Mouse (Mus musculus): ENCODE results near the gene Ifna4. TPM values are rescaled to one million over a fixed set of nuclear protein-coding genes. Genes with fewer than 3 reads are reported as not detected.
A peak's percentile ranks its signal among the peaks of the same experiment; 100 is the strongest.

Gene Ifna4
- polyA plus RNA-seq, 1 experiment from 2014 or later, result not detected

GRCm38 (mm10) chr4:88859214-88859613 is 17.6 kb downstream of the Ifna4 start:
- no peak overlapping the region for H3K4me3 ChIP-seq (ENCODE audit: low read depth, low read length)

GRCm38 (mm10) chr4:88863309-88863708 is 21.6 kb downstream of the Ifna4 start:
- H3K4me1 ChIP-seq (ENCODE audit: control insufficient read depth, low read depth, low read length), result peaks cover under 1% of the 10 kb centered on the region; the same call in 1 of the 2 replicates
- WGBS (ENCODE audit: insufficient replicate concordance), result 22% methylated on average over 7 of the region's 7 CpGs
- no peak overlapping the region for H3K4me3 ChIP-seq (ENCODE audit: low read depth, low read length)
- H3K27me3 ChIP-seq (ENCODE audit: control insufficient read depth, insufficient read depth, low read depth, low read length), result peaks cover 7% of the 10 kb centered on the region; the same call in 1 of the 2 replicates
- ATAC-seq (ENCODE audit: low read depth), result no peak
- H3K4me2 ChIP-seq (ENCODE audit: low read depth, low read length), result no peak overlapping the region
- no peak overlapping the region for H3K27ac ChIP-seq (ENCODE audit: low read length)
- H3K36me3 ChIP-seq (ENCODE audit: control insufficient read depth, insufficient read depth), result no peaks in the 10 kb centered on the region
- H3K9ac ChIP-seq (ENCODE audit: low read depth, low read length), result no peak overlapping the region
- H3K9me3 ChIP-seq (replicated peaks; ENCODE audit: control insufficient read depth, low read length), result no peaks in the 10 kb centered on the region

More at GRCm38 (mm10) chr4:88859214-88859613, 17.6 kb downstream of the Ifna4 start:
- Histone ChIP-seq H3K4me1 (ENCODE audit: control insufficient read depth, low read depth, low read length) (no peaks in the 10 kb centered on the region), H3K9me3 (replicated peaks; ENCODE audit: control insufficient read depth, low read length) (no peaks in the 10 kb centered on the region), H3K4me2 (ENCODE audit: low read depth, low read length) (no peak overlapping the region), H3K27me3 (ENCODE audit: control insufficient read depth, insufficient read depth, low read depth, low read length) (peaks cover 5% of the 10 kb centered on the region; the same call in 1 of the 2 replicates), H3K9ac (ENCODE audit: low read depth, low read length) (no peak overlapping the region), H3K36me3 (ENCODE audit: control insufficient read depth, insufficient read depth) (no peaks in the 10 kb centered on the region), H3K27ac (ENCODE audit: low read length) (no peak overlapping the region)
- ATAC-seq (ENCODE audit: low read depth), result no peak

GRCm38 (mm10) chr4:88864599-88864998 is 22.9 kb downstream of the Ifna4 start:
- Histone ChIP-seq H3K27ac (ENCODE audit: low read length) (no peak overlapping the region), H3K9me3 (replicated peaks; ENCODE audit: control insufficient read depth, low read length) (no peaks in the 10 kb centered on the region), H3K27me3 (ENCODE audit: control insufficient read depth, insufficient read depth, low read depth, low read length) (peaks cover 7% of the 10 kb centered on the region; the same call in 1 of the 2 replicates), H3K4me1 (ENCODE audit: control insufficient read depth, low read depth, low read length) (peaks cover 3% of the 10 kb centered on the region; the same call in 1 of the 2 replicates), H3K9ac (ENCODE audit: low read depth, low read length) (no peak overlapping the region), H3K4me3 (ENCODE audit: low read depth, low read length) (peak overlapping the region; percentile 23; the same call in 1 of the 2 replicates), H3K36me3 (ENCODE audit: control insufficient read depth, insufficient read depth) (no peaks in the 10 kb centered on the region), H3K4me2 (ENCODE audit: low read depth, low read length) (peak overlapping the region; percentile 42)
- WGBS (ENCODE audit: insufficient replicate concordance), result 11% methylated on average over 9 of the region's 9 CpGs
- ATAC-seq (ENCODE audit: low read depth), result 0 out of 2 replicates have a peak, but pooled peaks have one; percentile 23

GRCm38 (mm10) chr4:88865011-88865569 is 23.4 kb downstream of the Ifna4 start:
- WGBS (ENCODE audit: insufficient replicate concordance), result 6% methylated on average over 6 of the region's 6 CpGs

GRCm38 (mm10) chr4:88867366-88867925 is 25.8 kb downstream of the Ifna4 start:
- Histone ChIP-seq H3K9me3 (replicated peaks; ENCODE audit: control insufficient read depth, low read length) (no peaks in the 10 kb centered on the region), H3K4me3 (ENCODE audit: low read depth, low read length) (peak overlapping the region; percentile 69), H3K4me1 (ENCODE audit: control insufficient read depth, low read depth, low read length) (peaks cover 3% of the 10 kb centered on the region; the same call in 1 of the 2 replicates), H3K27me3 (ENCODE audit: control insufficient read depth, insufficient read depth, low read depth, low read length) (peaks cover 7% of the 10 kb centered on the region; the same call in 1 of the 2 replicates), H3K36me3 (ENCODE audit: control insufficient read depth, insufficient read depth) (no peaks in the 10 kb centered on the region), H3K27ac (ENCODE audit: low read length) (no peak overlapping the region), H3K9ac (ENCODE audit: low read depth, low read length) (peak overlapping the region; percentile 65), H3K4me2 (ENCODE audit: low read depth, low read length) (peak overlapping the region; percentile 83)
- under 1% methylated on average over 8 of the region's 8 CpGs for WGBS (ENCODE audit: insufficient replicate concordance)
- peak; percentile 62 for ATAC-seq (ENCODE audit: low read depth)

More at GRCm38 (mm10) chr4:88865011-88865569, 23.4 kb downstream of the Ifna4 start:
- Histone ChIP-seq H3K27ac (ENCODE audit: low read length) (no peak overlapping the region), H3K9me3 (replicated peaks; ENCODE audit: control insufficient read depth, low read length) (no peaks in the 10 kb centered on the region), H3K36me3 (ENCODE audit: control insufficient read depth, insufficient read depth) (no peaks in the 10 kb centered on the region), H3K27me3 (ENCODE audit: control insufficient read depth, insufficient read depth, low read depth, low read length) (peaks cover 7% of the 10 kb centered on the region; the same call in 1 of the 2 replicates), H3K4me3 (ENCODE audit: low read depth, low read length) (no peak overlapping the region), H3K4me1 (ENCODE audit: control insufficient read depth, low read depth, low read length) (peaks cover 3% of the 10 kb centered on the region; the same call in 1 of the 2 replicates), H3K9ac (ENCODE audit: low read depth, low read length) (no peak overlapping the region), H3K4me2 (ENCODE audit: low read depth, low read length) (peak overlapping the region; percentile 42; the same call in 1 of the 2 replicates)
- ATAC-seq (ENCODE audit: low read depth), result no peak

- Histone ChIP-seq H3K4me2 (ENCODE audit: low read depth, low read length) (peak overlapping the region; percentile 83), H3K4me3 (ENCODE audit: low read depth, low read length) (peak overlapping the region; percentile 69), H3K36me3 (ENCODE audit: control insufficient read depth, insufficient read depth) (no peaks in the 10 kb centered on the region), H3K27me3 (ENCODE audit: control insufficient read depth, insufficient read depth, low read depth, low read length) (peaks cover 3% of the 10 kb centered on the region; the same call in 1 of the 2 replicates), H3K4me1 (ENCODE audit: control insufficient read depth, low read depth, low read length) (peaks cover 3% of the 10 kb centered on the region; the same call in 1 of the 2 replicates), H3K9ac (ENCODE audit: low read depth, low read length) (peak overlapping the region; percentile 65), H3K9me3 (replicated peaks; ENCODE audit: control insufficient read depth, low read length) (no peaks in the 10 kb centered on the region), H3K27ac (ENCODE audit: low read length) (peak overlapping the region; percentile 38; the same call in 1 of the 2 replicates)
- ATAC-seq (ENCODE audit: low read depth), result peak; percentile 71
- 7% methylated on average over 26 of the region's 31 CpGs for WGBS (ENCODE audit: insufficient replicate concordance)
Observed at GRCm38 (mm10) chr4:88867926-88868911, 26.6 kb downstream of the Ifna4 start.

- Histone ChIP-seq H3K4me3 (ENCODE audit: low read depth, low read length) (no peak overlapping the region), H3K4me2 (ENCODE audit: low read depth, low read length) (no peak overlapping the region), H3K9ac (ENCODE audit: low read depth, low read length) (no peak overlapping the region), H3K9me3 (replicated peaks; ENCODE audit: control insufficient read depth, low read length) (no peaks in the 10 kb centered on the region), H3K4me1 (ENCODE audit: control insufficient read depth, low read depth, low read length) (peaks cover 20% of the 10 kb centered on the region), H3K36me3 (ENCODE audit: control insufficient read depth, insufficient read depth) (no peaks in the 10 kb centered on the region), H3K27ac (ENCODE audit: low read length) (no peak overlapping the region), H3K27me3 (ENCODE audit: control insufficient read depth, insufficient read depth, low read depth, low read length) (no peaks in the 10 kb centered on the region)
- no peak for ATAC-seq (ENCODE audit: low read depth)
- WGBS (ENCODE audit: insufficient replicate concordance), result 0% methylated on average over 2 of the region's 2 CpGs
Observed at GRCm38 (mm10) chr4:88872691-88873090, 31.0 kb downstream of the Ifna4 start.

- no peaks in the 10 kb centered on the region for H3K27me3 ChIP-seq (ENCODE audit: control insufficient read depth, insufficient read depth, low read depth, low read length)
- no peaks in the 10 kb centered on the region for H3K36me3 ChIP-seq (ENCODE audit: control insufficient read depth, insufficient read depth)
- H3K27ac ChIP-seq (ENCODE audit: low read length), result no peak overlapping the region
- H3K9me3 ChIP-seq (replicated peaks; ENCODE audit: control insufficient read depth, low read length), result no peaks in the 10 kb centered on the region
- H3K4me2 ChIP-seq (ENCODE audit: low read depth, low read length), result 0 out of 2 replicates have a peak overlapping the region, but pooled peaks have one; percentile 17
- 0 out of 2 replicates have a peak overlapping the region, but pooled peaks have one; percentile 9 for H3K9ac ChIP-seq (ENCODE audit: low read depth, low read length)
- peak; percentile 91 for ATAC-seq (ENCODE audit: low read depth)
- no peak overlapping the region for H3K4me3 ChIP-seq (ENCODE audit: low read depth, low read length)
- H3K4me1 ChIP-seq (ENCODE audit: control insufficient read depth, low read depth, low read length), result peaks cover 25% of the 10 kb centered on the region
- WGBS (ENCODE audit: insufficient replicate concordance), result 12% methylated on average over 3 of the region's 4 CpGs
Observed at GRCm38 (mm10) chr4:88875435-88876095, 33.9 kb downstream of the Ifna4 start.

Measured in liver, embryonic 16.5 days (tissue).